Mouse (Mus musculus): ENCODE measurements around the gene Trim10. TPM values are rescaled to one million over a fixed set of nuclear protein-coding genes. Genes with fewer than 3 reads are reported as not detected.

Trim10 gene
- polyA plus RNA-seq, 1 experiment from 2014 or later, result 8.1 TPM

- no peaks in the 10 kb centered on the region for H3K36me3 ChIP-seq (ENCODE audit: control insufficient read depth, insufficient read depth, low read length)
- 85% methylated on average over 2 of the region's 2 CpGs for WGBS
- H3K4me3 ChIP-seq (ENCODE audit: low read depth, low read length), result no peak overlapping the region
- no peaks in the 10 kb centered on the region for H3K27me3 ChIP-seq (ENCODE audit: control insufficient read depth, insufficient read depth, low read length)
- no peak for DNase-seq (ENCODE audit: low spot score, missing footprints)
- H3K4me1 ChIP-seq (ENCODE audit: control insufficient read depth, insufficient read depth, low read length), result no peaks in the 10 kb centered on the region
- H3K9me3 ChIP-seq (ENCODE audit: control insufficient read depth, low read length), result no peaks in the 10 kb centered on the region
- H3K9ac ChIP-seq (ENCODE audit: low read length), result no peak overlapping the region
- H3K4me2 ChIP-seq, result no peak overlapping the region
- ATAC-seq (ENCODE audit: low FRiP score), result no peak
- H3K27ac ChIP-seq (ENCODE audit: low read depth, low read length), result no peak overlapping the region
Measured at GRCm38 (mm10) chr17:36912031-36912430, 42.7 kb downstream of the Trim10 start.

- H3K9ac ChIP-seq (ENCODE audit: low read length), result no peak overlapping the region
- peak; percentile 97 for DNase-seq (ENCODE audit: low spot score, missing footprints)
- no peaks in the 10 kb centered on the region for H3K36me3 ChIP-seq (ENCODE audit: control insufficient read depth, insufficient read depth, low read length)
- no peaks in the 10 kb centered on the region for H3K9me3 ChIP-seq (ENCODE audit: control insufficient read depth, low read length)
- no peak overlapping the region for H3K27ac ChIP-seq (ENCODE audit: low read depth, low read length)
- H3K27me3 ChIP-seq (ENCODE audit: control insufficient read depth, insufficient read depth, low read length), result no peaks in the 10 kb centered on the region
- no peaks in the 10 kb centered on the region for H3K4me1 ChIP-seq (ENCODE audit: control insufficient read depth, insufficient read depth, low read length)
- 7% methylated on average over 2 of the region's 2 CpGs for WGBS
- ATAC-seq (ENCODE audit: low FRiP score), result peak; percentile 73
- H3K4me3 ChIP-seq (ENCODE audit: low read depth, low read length), result no peak overlapping the region
- H3K4me2 ChIP-seq, result no peak overlapping the region
Measured at GRCm38 (mm10) chr17:36914108-36914507, 44.7 kb downstream of the Trim10 start.

- ATAC-seq (ENCODE audit: low FRiP score) (peak; percentile 38; the same call in 1 of the 2 replicates), DNase-seq (ENCODE audit: low spot score, missing footprints) (peak; percentile 93)
- no peak overlapping the region for H3K9ac ChIP-seq (ENCODE audit: low read length)
- H3K4me1 ChIP-seq (ENCODE audit: control insufficient read depth, insufficient read depth, low read length), result no peaks in the 10 kb centered on the region
- H3K4me2 ChIP-seq, result no peak overlapping the region
- WGBS, result 16% methylated on average over 9 of the region's 9 CpGs
- no peaks in the 10 kb centered on the region for H3K9me3 ChIP-seq (ENCODE audit: control insufficient read depth, low read length)
- H3K4me3 ChIP-seq (ENCODE audit: low read depth, low read length), result no peak overlapping the region
- H3K27me3 ChIP-seq (ENCODE audit: control insufficient read depth, insufficient read depth, low read length), result no peaks in the 10 kb centered on the region
- no peak overlapping the region for H3K27ac ChIP-seq (ENCODE audit: low read depth, low read length)
- no peaks in the 10 kb centered on the region for H3K36me3 ChIP-seq (ENCODE audit: control insufficient read depth, insufficient read depth, low read length)
Measured at GRCm38 (mm10) chr17:36915076-36915475, 45.7 kb downstream of the Trim10 start.

GRCm38 (mm10) chr17:36920239-36920638 is 50.9 kb downstream of the Trim10 start:
- H3K9me3 ChIP-seq (ENCODE audit: control insufficient read depth, low read length), result no peaks in the 10 kb centered on the region
- H3K4me1 ChIP-seq (ENCODE audit: control insufficient read depth, insufficient read depth, low read length), result no peaks in the 10 kb centered on the region
- no peaks in the 10 kb centered on the region for H3K36me3 ChIP-seq (ENCODE audit: control insufficient read depth, insufficient read depth, low read length)
- no peaks in the 10 kb centered on the region for H3K27me3 ChIP-seq (ENCODE audit: control insufficient read depth, insufficient read depth, low read length)
- 55% methylated on average over 15 of the region's 15 CpGs for WGBS
- H3K9ac ChIP-seq (ENCODE audit: low read length), result no peak overlapping the region
- ATAC-seq (ENCODE audit: low FRiP score) (no peak), DNase-seq (ENCODE audit: low spot score, missing footprints) (no peak)
- no peak overlapping the region for H3K27ac ChIP-seq (ENCODE audit: low read depth, low read length)
- H3K4me3 ChIP-seq (ENCODE audit: low read depth, low read length), result no peak overlapping the region
- H3K4me2 ChIP-seq, result no peak overlapping the region

- no peaks in the 10 kb centered on the region for H3K27me3 ChIP-seq (ENCODE audit: control insufficient read depth, insufficient read depth, low read length)
- H3K4me3 ChIP-seq (ENCODE audit: low read depth, low read length), result no peak overlapping the region
- no peak for DNase-seq (ENCODE audit: low spot score, missing footprints)
- no peak overlapping the region for H3K27ac ChIP-seq (ENCODE audit: low read depth, low read length)
- H3K9me3 ChIP-seq (ENCODE audit: control insufficient read depth, low read length), result no peaks in the 10 kb centered on the region
- WGBS, result 85% methylated on average over 4 of the region's 4 CpGs
- no peaks in the 10 kb centered on the region for H3K36me3 ChIP-seq (ENCODE audit: control insufficient read depth, insufficient read depth, low read length)
- ATAC-seq (ENCODE audit: low FRiP score), result no peak
- H3K4me2 ChIP-seq, result no peak overlapping the region
- H3K4me1 ChIP-seq (ENCODE audit: control insufficient read depth, insufficient read depth, low read length), result no peaks in the 10 kb centered on the region
- H3K9ac ChIP-seq (ENCODE audit: low read length), result no peak overlapping the region
Measured at GRCm38 (mm10) chr17:36922715-36923114, 53.3 kb downstream of the Trim10 start.

- Histone ChIP-seq H3K4me2 (no peak overlapping the region), H3K9me3 (ENCODE audit: control insufficient read depth, low read length) (no peaks in the 10 kb centered on the region), H3K36me3 (ENCODE audit: control insufficient read depth, insufficient read depth, low read length) (no peaks in the 10 kb centered on the region), H3K4me3 (ENCODE audit: low read depth, low read length) (no peak overlapping the region), H3K9ac (ENCODE audit: low read length) (no peak overlapping the region), H3K27ac (ENCODE audit: low read depth, low read length) (no peak overlapping the region), H3K4me1 (ENCODE audit: control insufficient read depth, insufficient read depth, low read length) (no peaks in the 10 kb centered on the region), H3K27me3 (ENCODE audit: control insufficient read depth, insufficient read depth, low read length) (no peaks in the 10 kb centered on the region)
- no peak for ATAC-seq (ENCODE audit: low FRiP score)
- 68% methylated on average over 4 of the region's 4 CpGs for WGBS
- no peak for DNase-seq (ENCODE audit: low spot score, missing footprints)
Measured at GRCm38 (mm10) chr17:36923491-36923890, 54.1 kb downstream of the Trim10 start.

Other genes starting within 250 kb of the Trim10 start
- not detected in 2 replicates for gene H2-M9, start 226.9 kb upstream of the Trim10 start, polyA plus RNA-seq (2014; fragmentation: Nextera tagmentation; extraction: Ambion mirVana)
- not detected in 2 replicates for gene H2-M1, start 197.4 kb upstream of the Trim10 start, polyA plus RNA-seq (2014; fragmentation: Nextera tagmentation; extraction: Ambion mirVana)
- gene H2-M10.5, start 96.7 kb upstream of the Trim10 start, polyA plus RNA-seq (2014; fragmentation: Nextera tagmentation; extraction: Ambion mirVana), result not detected in 2 replicates
- not detected in 2 replicates for gene H2-M10.6, start 57.4 kb upstream of the Trim10 start, polyA plus RNA-seq (2014; fragmentation: Nextera tagmentation; extraction: Ambion mirVana)
- gene Trim26, start 32.4 kb upstream of the Trim10 start, polyA plus RNA-seq (2014; fragmentation: Nextera tagmentation; extraction: Ambion mirVana), result 32.4 and 35.0 TPM in 2 replicates
- 0.48 and 0.51 TPM in 2 replicates for gene Trim15, start 2.4 kb upstream of the Trim10 start, polyA plus RNA-seq (2014; fragmentation: Nextera tagmentation; extraction: Ambion mirVana)
- gene Trim40, start 20.5 kb downstream of the Trim10 start, polyA plus RNA-seq (2014; fragmentation: Nextera tagmentation; extraction: Ambion mirVana), result not detected in 2 replicates
- not detected in 2 replicates for gene Trim31, start 28.5 kb downstream of the Trim10 start, polyA plus RNA-seq (2014; fragmentation: Nextera tagmentation; extraction: Ambion mirVana)
- gene Rnf39, start 73.3 kb downstream of the Trim10 start, polyA plus RNA-seq (2014; fragmentation: Nextera tagmentation; extraction: Ambion mirVana), result 0.46 TPM in 2 replicates
- 152 and 157 TPM in 2 replicates for gene Ppp1r11, start 82.2 kb downstream of the Trim10 start, polyA plus RNA-seq (2014; fragmentation: Nextera tagmentation; extraction: Ambion mirVana)
- 83.5 and 86.7 TPM in 2 replicates for gene Znrd1, start 89.0 kb downstream of the Trim10 start, polyA plus RNA-seq (2014; fragmentation: Nextera tagmentation; extraction: Ambion mirVana)
- 8.5 and 9.4 TPM in 2 replicates for gene Znrd1as, start 89.0 kb downstream of the Trim10 start, polyA plus RNA-seq (2014; fragmentation: Nextera tagmentation; extraction: Ambion mirVana)
- 0.39 TPM in 1 of 2 replicates, not detected in the other for gene 2410137M14Rik, start 111.7 kb downstream of the Trim10 start, polyA plus RNA-seq (2014; fragmentation: Nextera tagmentation; extraction: Ambion mirVana)
- gene H2-M5, start 120.0 kb downstream of the Trim10 start, polyA plus RNA-seq (2014; fragmentation: Nextera tagmentation; extraction: Ambion mirVana), result 0.41 and 0.67 TPM in 2 replicates
- 89.9 and 102 TPM in 2 replicates for gene Zfp57, start 131.6 kb downstream of the Trim10 start, polyA plus RNA-seq (2014; fragmentation: Nextera tagmentation; extraction: Ambion mirVana)
- 0.18 and 0.42 TPM in 2 replicates for gene Mog, start 153.8 kb downstream of the Trim10 start, polyA plus RNA-seq (2014; fragmentation: Nextera tagmentation; extraction: Ambion mirVana)
- gene Gabbr1, start 176.4 kb downstream of the Trim10 start, polyA plus RNA-seq (2014; fragmentation: Nextera tagmentation; extraction: Ambion mirVana), result 14.3 and 14.5 TPM in 2 replicates
- gene Olfr90, start 218.9 kb downstream of the Trim10 start, polyA plus RNA-seq (2014; fragmentation: Nextera tagmentation; extraction: Ambion mirVana), result not detected in 2 replicates
- gene Olfr91, start 228.7 kb downstream of the Trim10 start, polyA plus RNA-seq (2014; fragmentation: Nextera tagmentation; extraction: Ambion mirVana), result not detected in 2 replicates